16 mouse cellular contexts compared by ENCODE assay signal in genomic region chr7:75664455-75664854, GRCm38 (mm10).
"Had no signal": no experiment of that assay in that cellular context is flagged by ENCODE, and none has a peak within 500 bp of the region (broad histone marks: within the 10 kb centered on the region; RNA-seq: fewer than 3 reads in every experiment).

No protein-coding gene starts in this region.

- DNase-seq: retina, postnatal 1 day; right cerebral cortex, adult 18-20 months; right cerebral cortex, postnatal 14 days; right cerebral cortex, postnatal 25 days; right cerebral cortex, postnatal 4 days; spleen, adult 18-20 months; thymus, adult 18-20 months; thymus, adult 2 months; thymus, postnatal 14 days; thymus, postnatal 25 days; thymus, postnatal 36 days had no signal

- H3K4me3 ChIP-seq: neural tube, embryonic 12.5 days; neural tube, embryonic 13.5 days; neural tube, embryonic 15.5 days; stomach, embryonic 15.5 days had no signal

- H3K4me1 ChIP-seq: neural tube, embryonic 12.5 days; neural tube, embryonic 15.5 days had no signal

- H3K27ac ChIP-seq: neural tube, embryonic 12.5 days; neural tube, embryonic 13.5 days; neural tube, embryonic 15.5 days; stomach, embryonic 15.5 days; stomach, postnatal 0 days had no signal
